Mouse (Mus musculus) lung, postnatal 4 days (tissue): ENCODE measurements at regions not wholly inside any gene's neighbourhood (a gene's known extent, or its start where the extent isn't known, plus 50 kb on each side); places are given as distances from the start of the nearest gene placed in this dataset.
A peak's percentile ranks its signal among the peaks of the same experiment; 100 is the strongest.

Experiments used
- DNase-seq, 2 experiments: peaks; one replicate each; pipeline ENCODE4 v3.0.0; 2021

DNA sequence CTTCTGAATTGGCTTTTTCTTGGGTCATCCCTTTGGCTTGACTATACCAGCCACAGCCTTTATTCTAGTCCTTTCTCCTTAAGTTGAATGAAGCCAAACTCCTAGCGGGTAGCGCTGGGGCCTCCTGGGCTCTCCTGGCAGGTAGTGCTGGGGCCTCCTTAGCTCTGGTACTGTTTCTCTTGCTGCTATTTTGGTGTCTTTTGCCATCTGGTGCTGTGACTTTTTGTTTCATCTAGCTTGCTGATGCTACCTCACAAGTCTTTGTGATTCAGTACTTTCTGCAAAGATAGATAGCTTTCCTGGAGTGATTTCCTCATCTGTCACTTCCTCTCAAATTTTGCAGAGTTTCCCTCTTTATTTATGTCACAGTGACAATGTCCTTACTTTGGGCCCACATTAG lies 90.1 kb downstream of the Tmem200c start:
- no peak for DNase-seq

DNA sequence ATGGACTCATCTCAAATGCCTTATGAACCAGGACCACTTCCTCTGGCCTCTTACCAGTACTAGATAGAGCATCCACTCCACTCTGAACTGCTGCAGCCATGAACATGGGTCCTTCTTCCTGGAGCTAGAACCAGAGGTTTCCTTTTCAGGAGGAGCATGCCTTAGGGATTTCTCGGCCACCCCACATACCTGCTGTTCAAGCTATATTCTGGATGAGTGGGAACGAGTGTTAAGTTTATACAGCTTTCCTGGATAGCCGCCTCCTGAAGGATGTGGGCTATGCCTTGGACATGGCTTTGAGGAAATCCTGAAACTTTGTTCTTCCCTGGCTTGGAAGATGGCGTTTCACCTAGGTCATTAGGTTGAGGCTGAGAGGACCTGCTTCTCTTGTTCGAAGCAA lies 91.8 kb downstream of the Tmem200c start:
- no peak for DNase-seq

DNA sequence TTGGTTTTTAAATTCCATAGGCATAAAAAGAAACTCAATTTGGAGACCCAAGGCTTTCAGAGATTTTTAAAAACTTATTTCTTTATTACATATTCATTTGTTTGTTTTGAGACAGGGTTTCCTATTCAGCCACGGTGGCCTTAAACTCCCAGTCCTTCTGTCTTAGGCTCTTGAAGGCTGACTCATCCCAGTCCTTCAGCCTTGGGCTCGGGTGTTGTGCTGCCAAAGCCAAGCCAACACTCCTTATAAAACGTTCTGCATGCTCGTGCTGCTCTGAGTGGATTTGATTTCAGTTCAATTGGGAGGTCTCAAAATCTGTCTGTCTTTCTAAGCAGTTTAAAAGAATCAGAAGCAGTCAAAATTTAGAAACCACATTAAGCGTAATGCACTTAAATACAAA lies 96.8 kb downstream of the Tmem200c start:
- DNase-seq: no peak

DNA sequence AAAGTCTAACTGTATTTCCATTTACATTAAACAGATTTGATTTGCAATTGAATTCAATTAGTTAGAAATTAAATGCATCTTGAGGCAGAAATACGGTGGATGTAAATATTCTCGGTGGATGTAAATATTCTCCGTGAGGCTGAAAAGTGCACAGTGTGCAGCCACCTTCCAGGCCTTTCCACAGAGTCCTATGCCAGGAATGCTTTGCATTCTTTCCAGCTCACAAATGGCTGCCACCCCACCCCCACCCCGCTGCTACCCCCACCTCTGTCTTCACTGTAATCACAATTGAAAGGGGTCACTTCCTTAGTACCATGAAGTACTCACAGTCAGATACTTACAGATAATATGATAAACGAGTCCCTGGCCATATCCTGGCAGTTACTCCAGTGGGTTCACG lies 101.0 kb downstream of the Tmem200c start:
- no peak for DNase-seq

DNA sequence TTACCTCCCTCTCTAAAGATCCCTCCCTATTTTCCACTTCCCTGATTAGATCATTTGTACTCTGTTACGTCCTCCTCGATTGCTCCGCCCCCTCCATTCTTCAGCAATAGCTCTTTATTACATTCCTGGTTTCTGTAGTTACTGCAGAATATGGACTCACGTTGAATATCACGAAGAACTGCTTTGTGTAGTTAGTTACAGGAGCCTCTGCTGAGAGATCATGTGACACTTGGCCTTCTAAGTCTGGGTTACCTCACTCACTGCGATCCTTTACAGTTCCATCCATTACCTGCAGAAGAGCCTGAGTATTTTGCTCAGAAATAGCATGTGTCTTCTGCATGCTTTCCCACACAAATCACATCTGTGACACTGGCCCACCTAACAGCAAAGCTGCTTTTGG lies 102.3 kb downstream of the Tmem200c start:
- no peak for DNase-seq

DNA sequence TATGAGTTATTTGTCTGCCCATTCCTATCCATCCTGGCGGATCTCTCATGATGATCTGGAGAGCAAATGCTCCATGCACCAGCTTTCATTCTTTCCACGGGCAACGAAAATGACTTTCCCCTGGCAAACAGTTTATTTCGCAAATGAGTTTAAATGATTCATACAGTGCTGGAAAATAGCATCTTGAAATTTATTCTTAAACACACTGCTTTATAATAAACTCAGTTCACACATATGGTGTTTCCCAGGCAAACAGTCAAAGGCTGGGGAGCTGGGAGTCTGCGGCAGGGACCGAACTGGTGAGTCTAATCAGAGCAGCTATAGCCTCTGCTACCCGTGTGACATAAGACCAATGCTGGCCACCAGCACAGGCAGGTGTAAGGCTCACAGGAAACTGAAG lies 106.8 kb downstream of the Tmem200c start:
- DNase-seq: no peak

DNA sequence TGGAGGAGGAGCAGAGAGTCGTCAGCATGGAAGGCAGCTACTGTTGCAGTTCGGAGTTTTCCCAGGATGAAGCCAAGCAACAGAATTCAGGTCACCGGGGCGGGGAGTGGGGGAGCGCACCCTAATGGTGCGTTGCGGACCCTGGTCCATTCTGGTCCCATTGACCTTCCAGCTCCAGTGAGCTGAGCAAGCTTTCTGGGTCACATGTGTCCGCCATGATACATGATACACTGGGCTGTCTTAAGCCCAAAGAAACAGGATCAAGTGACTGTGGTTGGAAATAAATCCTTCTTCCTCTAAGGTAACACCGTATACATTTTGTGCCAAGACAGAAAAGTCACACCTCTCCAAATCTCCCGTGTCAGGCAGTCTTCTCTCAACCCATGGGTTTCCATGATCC lies 107.6 kb downstream of the Tmem200c start:
- DNase-seq: no peak

DNA sequence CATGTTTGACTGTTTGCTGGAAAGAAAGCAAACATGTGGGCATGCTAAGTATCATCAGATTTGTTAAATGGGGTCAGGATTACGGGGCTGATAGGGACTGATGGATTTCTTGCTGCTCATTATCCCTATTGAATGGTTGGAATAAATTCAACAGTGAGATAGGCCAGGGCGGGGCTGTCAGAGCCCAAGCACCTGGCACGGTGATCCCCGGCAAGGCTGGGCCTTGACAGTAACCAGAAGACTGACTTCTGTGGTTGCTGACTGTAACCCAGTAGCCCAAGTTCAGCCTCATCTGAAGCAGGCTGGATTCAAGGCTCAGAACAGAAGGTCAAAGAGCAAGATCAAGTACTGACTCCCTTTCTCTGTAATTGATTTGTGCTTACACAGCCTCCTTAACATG lies 109.6 kb downstream of the Tmem200c start:
- DNase-seq: no peak

DNA sequence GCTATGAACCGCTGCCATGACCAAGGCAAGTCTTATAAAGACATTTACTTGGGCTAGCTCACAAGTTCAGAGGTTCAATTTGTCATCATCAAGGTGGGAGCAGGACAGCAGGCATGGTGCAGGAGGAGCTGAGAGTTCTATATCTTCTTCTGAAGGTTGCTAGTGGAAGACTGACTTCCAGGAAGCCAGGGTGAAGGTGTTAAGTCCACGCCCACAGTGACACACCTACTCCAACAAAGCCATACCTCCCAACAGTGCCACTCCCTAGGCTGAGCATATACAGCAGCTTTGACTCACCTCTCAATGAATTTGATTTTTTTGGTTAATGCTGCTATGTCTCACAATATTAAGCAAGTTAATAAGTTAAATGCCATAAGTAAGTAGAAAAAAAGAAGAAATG lies 119.2 kb upstream of the Epb41l3 start:
- no peak for DNase-seq

DNA sequence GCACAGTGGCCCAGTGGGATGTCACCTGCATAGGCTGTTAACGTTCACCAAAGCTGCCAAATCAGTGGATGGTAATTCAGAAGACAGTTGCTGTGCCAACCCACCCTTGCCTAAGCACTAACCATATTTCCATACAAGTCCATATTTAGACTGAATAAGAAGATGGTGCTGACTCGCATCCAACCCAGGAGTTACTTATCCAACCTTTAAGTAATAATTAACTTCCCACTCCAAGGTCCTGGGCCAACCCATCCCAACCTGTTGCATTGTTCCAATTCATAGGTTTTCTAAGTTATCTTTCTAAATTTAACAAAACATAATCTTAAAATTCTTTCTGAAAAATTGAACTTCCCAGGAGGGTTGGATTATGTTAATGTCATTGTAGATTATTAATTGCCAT lies 114.3 kb upstream of the Epb41l3 start:
- DNase-seq: no peak

DNA sequence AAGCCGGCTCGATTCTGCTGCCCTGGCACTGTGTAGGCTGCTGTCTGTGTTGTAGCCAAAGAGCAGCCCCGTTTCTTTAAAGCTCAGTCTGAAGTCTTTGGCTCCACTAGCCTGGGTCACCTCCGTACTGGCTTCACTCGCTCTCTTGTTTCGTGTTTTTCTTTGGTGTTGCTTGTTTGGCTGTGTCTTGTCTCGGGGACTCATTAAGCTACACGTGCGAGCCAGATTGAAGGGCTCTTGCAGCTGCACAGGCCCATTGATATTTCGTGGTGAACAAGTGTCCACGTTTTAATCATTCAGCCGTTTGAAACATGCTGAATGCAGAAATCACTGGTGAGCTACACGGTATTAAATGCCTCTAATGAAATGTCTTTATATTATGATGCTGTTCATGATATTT lies 99.9 kb upstream of the Epb41l3 start:
- no peak for DNase-seq

DNA sequence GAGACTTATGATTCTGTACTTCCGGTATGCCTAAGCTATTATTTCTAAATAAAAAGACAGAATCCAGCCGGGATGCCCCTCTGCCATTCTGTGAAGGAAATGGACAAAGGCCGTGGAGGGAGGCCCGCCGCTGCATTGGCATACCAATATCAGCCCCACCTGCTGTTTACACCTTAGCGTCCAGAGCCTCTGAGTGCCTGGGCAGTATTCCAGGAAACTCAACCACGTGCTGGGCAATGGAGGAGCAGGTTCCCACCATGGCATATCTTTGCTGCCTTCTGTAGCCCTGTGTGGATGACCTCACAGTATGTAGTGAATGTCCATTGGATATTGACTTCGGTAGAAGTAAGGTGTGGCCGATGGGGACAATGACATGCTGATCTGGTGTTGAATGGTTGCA lies 97.3 kb upstream of the Epb41l3 start:
- DNase-seq: no peak

DNA sequence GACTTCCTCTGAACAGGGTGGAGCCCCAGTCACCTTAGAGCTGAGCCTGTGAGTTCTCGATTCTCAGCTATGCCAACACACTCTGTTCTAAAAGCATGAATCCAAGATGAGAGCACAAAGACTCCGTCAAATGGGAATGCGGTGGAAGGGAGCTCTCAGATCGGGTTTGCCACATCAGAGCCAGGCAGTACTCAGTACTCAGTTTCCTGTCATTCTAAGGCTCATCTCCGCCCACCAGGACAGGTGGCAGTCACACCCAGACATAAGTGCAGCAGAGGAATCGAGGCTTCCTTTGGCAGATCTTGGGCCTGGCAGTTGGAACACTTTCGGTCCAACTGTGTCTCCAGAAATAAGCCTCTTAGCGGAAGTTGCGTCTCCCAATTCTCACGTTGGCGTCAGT lies 94.4 kb upstream of the Epb41l3 start:
- no peak for DNase-seq

DNA sequence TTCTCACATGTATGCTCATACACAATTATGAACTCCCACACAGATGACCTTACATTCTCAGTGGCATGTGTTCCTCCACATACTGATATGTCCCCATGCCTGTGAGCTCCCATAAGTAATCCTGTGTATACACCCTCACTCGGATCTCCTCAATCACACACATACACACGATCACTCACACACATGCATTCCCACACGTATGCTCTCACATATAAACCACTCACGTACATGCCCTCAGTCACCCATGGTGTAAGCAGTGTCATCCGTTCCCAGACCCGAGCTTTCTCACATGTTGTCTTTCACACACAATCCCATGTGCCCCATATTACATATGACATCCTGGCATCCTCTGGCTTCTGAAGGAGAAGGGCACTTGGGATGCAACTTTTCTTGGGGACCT lies 93.4 kb upstream of the Epb41l3 start:
- no peak for DNase-seq

DNA sequence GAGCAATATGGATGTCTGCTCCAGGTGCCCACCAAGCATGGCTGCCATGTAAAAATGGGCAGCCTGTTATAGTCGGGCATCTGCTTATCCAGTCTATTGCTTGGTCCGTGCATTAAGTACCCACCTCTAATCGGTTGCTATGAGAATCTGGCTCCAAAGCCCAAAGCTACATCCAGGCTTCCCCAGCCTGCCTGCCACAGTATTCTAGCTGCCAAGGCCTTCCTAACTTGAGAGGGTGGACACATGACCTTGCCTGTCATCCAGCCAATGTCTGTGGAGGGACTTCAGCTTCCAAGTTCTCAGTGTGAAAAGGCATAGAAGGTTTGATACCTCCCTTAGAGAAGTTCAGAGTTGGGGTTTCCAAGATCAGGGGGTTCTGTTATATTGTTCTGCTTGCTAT lies 75.6 kb upstream of the Epb41l3 start:
- no peak for DNase-seq

DNA sequence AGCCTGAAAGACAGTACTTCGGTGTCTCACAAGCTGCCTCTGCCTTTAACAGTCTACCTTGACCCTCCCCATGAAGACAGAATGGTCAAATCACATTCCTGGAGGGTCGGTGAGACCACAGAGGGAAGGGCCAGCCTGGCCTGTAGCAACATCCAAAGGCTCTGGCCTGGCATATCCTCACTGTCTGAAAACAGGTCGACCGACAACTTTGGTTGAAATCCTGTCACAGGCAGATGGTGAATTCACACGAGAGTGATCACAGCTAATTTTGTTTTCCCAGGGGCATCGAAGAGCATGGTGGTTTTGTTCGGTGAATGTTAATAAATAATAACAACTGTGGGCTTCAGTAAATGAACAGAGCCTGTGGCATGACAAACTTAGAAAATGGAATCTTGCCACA lies 71.4 kb upstream of the Epb41l3 start:
- DNase-seq: no peak

DNA sequence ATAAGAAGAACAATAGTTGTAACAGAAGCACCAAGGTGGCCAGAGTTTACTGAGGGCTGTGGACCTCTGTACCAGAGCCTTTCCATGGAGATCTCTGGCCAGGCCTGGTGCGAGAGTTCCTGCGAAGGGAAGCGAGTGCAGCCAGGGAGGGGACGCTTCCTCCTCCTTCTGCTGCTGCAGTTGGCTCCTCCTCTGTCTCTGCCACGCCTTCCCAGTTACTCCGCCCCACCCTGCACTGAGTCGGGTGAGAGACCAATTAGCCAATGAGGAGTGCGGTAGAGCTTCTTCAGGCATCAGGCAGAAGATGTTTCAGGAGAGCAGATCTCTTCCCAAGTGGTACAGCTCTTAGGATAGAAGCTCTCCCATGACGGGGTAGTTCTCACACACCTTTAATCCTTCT lies 69.2 kb upstream of the Epb41l3 start:
- DNase-seq: peak; percentile 7 to 24
